Mouse (Mus musculus): ENCODE data around the gene Tmem87b.

Tmem87b gene

GRCm38 (mm10) chr2:128818956-128819643 is 1.2 kb downstream of the Tmem87b start:
- no peak for DNase-seq (ENCODE audit: low spot score in 2 of 2)

GRCm38 (mm10) chr2:128820631-128821030 is 2.7 kb downstream of the Tmem87b start:
- DNase-seq (ENCODE audit: low spot score in 2 of 2) = no peak

- DNase-seq (ENCODE audit: low spot score in 2 of 2) = no peak
These were observed 6.0 kb downstream of the Tmem87b start for GRCm38 (mm10) chr2:128823893-128824292.

- no peak for DNase-seq (ENCODE audit: low spot score in 2 of 2)
These were observed 9.9 kb downstream of the Tmem87b start for GRCm38 (mm10) chr2:128827787-128828186.

- DNase-seq (ENCODE audit: low spot score in 2 of 2) = no peak
These were observed 14.7 kb downstream of the Tmem87b start for GRCm38 (mm10) chr2:128832611-128833010.

- no peak for DNase-seq (ENCODE audit: low spot score in 2 of 2)
These were observed 15.1 kb downstream of the Tmem87b start for GRCm38 (mm10) chr2:128833035-128833434.

- DNase-seq (ENCODE audit: low spot score in 2 of 2) = no peak
These were observed 15.5 kb downstream of the Tmem87b start for GRCm38 (mm10) chr2:128833435-128833834.

- no peak for DNase-seq (ENCODE audit: low spot score in 2 of 2)
These were observed 19.6 kb downstream of the Tmem87b start for GRCm38 (mm10) chr2:128837531-128837930.

- no peak for DNase-seq (ENCODE audit: low spot score in 2 of 2)
These were observed 20.7 kb downstream of the Tmem87b start for GRCm38 (mm10) chr2:128838611-128839010.

GRCm38 (mm10) chr2:128839501-128839900 is 21.6 kb downstream of the Tmem87b start:
- no peak for DNase-seq (ENCODE audit: low spot score in 2 of 2)

- no peak for DNase-seq (ENCODE audit: low spot score in 2 of 2)
These were observed 24.5 kb downstream of the Tmem87b start for GRCm38 (mm10) chr2:128842437-128842836.

GRCm38 (mm10) chr2:128850036-128850435 is 32.1 kb downstream of the Tmem87b start:
- no peak for DNase-seq (ENCODE audit: low spot score in 2 of 2)

- no peak for DNase-seq (ENCODE audit: low spot score in 2 of 2)
These were observed 38.8 kb downstream of the Tmem87b start for GRCm38 (mm10) chr2:128856673-128857072.

- DNase-seq (ENCODE audit: low spot score in 2 of 2) = no peak
These were observed 41.0 kb downstream of the Tmem87b start for GRCm38 (mm10) chr2:128858962-128859361.

GRCm38 (mm10) chr2:128859861-128860260 is 41.9 kb downstream of the Tmem87b start:
- no peak for DNase-seq (ENCODE audit: low spot score in 2 of 2)

GRCm38 (mm10) chr2:128862636-128863035 is 44.7 kb downstream of the Tmem87b start, which contains the start of gene Fbln7:
Fbln7 (plus strand) TSS chr2:128862981.
- DNase-seq (ENCODE audit: low spot score in 2 of 2) = no peak

GRCm38 (mm10) chr2:128863777-128864331 is 45.9 kb downstream of the Tmem87b start:
- no peak for DNase-seq (ENCODE audit: low spot score in 2 of 2)

- DNase-seq (ENCODE audit: low spot score in 2 of 2) = no peak
These were observed 47.1 kb downstream of the Tmem87b start for GRCm38 (mm10) chr2:128865061-128865460.

GRCm38 (mm10) chr2:128871656-128872055 is 53.7 kb downstream of the Tmem87b start:
- DNase-seq (ENCODE audit: low spot score in 2 of 2) = no peak

GRCm38 (mm10) chr2:128872256-128872655 is 54.3 kb downstream of the Tmem87b start:
- no peak for DNase-seq (ENCODE audit: low spot score in 2 of 2)

- no peak for DNase-seq (ENCODE audit: low spot score in 2 of 2)
These were observed 57.6 kb downstream of the Tmem87b start for GRCm38 (mm10) chr2:128875526-128875925.

GRCm38 (mm10) chr2:128881236-128881635 is 63.3 kb downstream of the Tmem87b start:
- no peak for DNase-seq (ENCODE audit: low spot score in 2 of 2)

- DNase-seq (ENCODE audit: low spot score in 2 of 2) = no peak
These were observed 67.4 kb downstream of the Tmem87b start for GRCm38 (mm10) chr2:128885225-128885811.
